Mouse (Mus musculus) ES-Bruce4 (cell line): ENCODE measurements around the gene Samd4b. TPM values are rescaled to one million over a fixed set of nuclear protein-coding genes. Genes with fewer than 3 reads are reported as not detected.

Source experiments
- H3K27ac ChIP-seq: 2 replicates; pipeline ENCODE4 v1.5.1; 2012; ENCODE audit warnings: low read length, inconsistent platforms; ENCODE audit not compliant: insufficient read depth
- H3K27me3 ChIP-seq: 2 replicates; pipeline ENCODE4 v1.6.1; 2012; ENCODE audit warnings: mild to moderate bottlenecking, low read length, inconsistent platforms; ENCODE audit not compliant: control insufficient read depth, poor library complexity, insufficient read depth, severe bottlenecking
- H3K36me3 ChIP-seq: 2 replicates; pipeline ENCODE4 v1.6.1; 2012; ENCODE audit warnings: inconsistent platforms, mild to moderate bottlenecking, low read length, moderate library complexity; ENCODE audit not compliant: control insufficient read depth, poor library complexity, insufficient read depth, severe bottlenecking
- H3K4me1 ChIP-seq: one replicate; pipeline ENCODE4 v1.8.1; 2011; ENCODE audit warnings: low read length; ENCODE audit not compliant: control insufficient read depth, insufficient read depth
- H3K4me3 ChIP-seq: 2 replicates; pipeline ENCODE4 v1.5.1; 2011; ENCODE audit warnings: low read depth, mild to moderate bottlenecking, low read length
- H3K9ac ChIP-seq: 2 replicates; pipeline ENCODE4 v1.6.1; 2012; ENCODE audit warnings: low read depth, mild to moderate bottlenecking, inconsistent platforms; ENCODE audit not compliant: poor library complexity, severe bottlenecking
- H3K9me3 ChIP-seq: replicated peaks from 2 replicates; pipeline ENCODE4 v1.6.1; 2012; ENCODE audit warnings: mild to moderate bottlenecking, low read length, inconsistent platforms; ENCODE audit not compliant: control insufficient read depth, poor library complexity, insufficient read depth, severe bottlenecking
- CTCF ChIP-seq: IDR thresholded peaks from one replicate; pipeline ENCODE4 v1.8.1; 2011; ENCODE audit warnings: low read depth, low read length
- EP300 ChIP-seq: IDR thresholded peaks from 2 replicates; pipeline ENCODE4 v1.6.1; 2011; ENCODE audit warnings: low read depth, low read length; ENCODE audit not compliant: insufficient read depth
- POLR2A ChIP-seq: IDR thresholded peaks from one replicate; pipeline ENCODE4 v1.8.1; 2011; ENCODE audit warnings: low read length; ENCODE audit not compliant: insufficient read depth
- polyA plus RNA-seq: library from polyadenylated mRNA; stranded (reverse); fragments of >200 nt; gene quantifications from 2 replicates; pipeline ENCODE4 v1.2.4, GENCODE M21; 2011; ENCODE audit warnings: low read depth; ENCODE audit not compliant: missing spikeins, insufficient read depth, insufficient read length

The Samd4b gene
- polyA plus RNA-seq, 1 experiment = 86.0 TPM

- peak overlapping the region; percentile 43 for H3K27ac ChIP-seq
- peaks cover 30% of the 10 kb centered on the region for H3K4me1 ChIP-seq
- H3K9me3 ChIP-seq = no peaks in the 10 kb centered on the region
- no peaks in the 10 kb centered on the region for H3K36me3 ChIP-seq
- peak overlapping the region; percentile 77 for H3K4me3 ChIP-seq
- H3K9ac ChIP-seq = 0 out of 2 replicates have a peak overlapping the region, but pooled peaks have one; percentile 2
- TF ChIP-seq EP300 (no peak), POLR2A (no peak), CTCF (no peak)
- no peaks in the 10 kb centered on the region for H3K27me3 ChIP-seq
Observed at GRCm38 (mm10) chr7:28595751-28596435, 2.1 kb downstream of the Samd4b start.

GRCm38 (mm10) chr7:28593206-28594111, 4.5 kb downstream of the Samd4b start:
- peaks cover 33% of the 10 kb centered on the region for H3K4me1 ChIP-seq
- no peak overlapping the region for H3K4me3 ChIP-seq
- H3K27me3 ChIP-seq = no peaks in the 10 kb centered on the region
- peak overlapping the region; percentile 26; the same call in 1 of the 2 replicates for H3K27ac ChIP-seq
- no peaks in the 10 kb centered on the region for H3K36me3 ChIP-seq
- TF ChIP-seq CTCF (no peak), EP300 (no peak), POLR2A (no peak)
- H3K9me3 ChIP-seq = no peaks in the 10 kb centered on the region
- H3K9ac ChIP-seq = no peak overlapping the region

- no peak overlapping the region for H3K9ac ChIP-seq
- H3K36me3 ChIP-seq = no peaks in the 10 kb centered on the region
- peak; percentile 65; the same call in 1 of the 2 replicates for TF ChIP-seq EP300
- TF ChIP-seq CTCF = no peak
- TF ChIP-seq POLR2A = no peak
- no peaks in the 10 kb centered on the region for H3K9me3 ChIP-seq
- H3K4me1 ChIP-seq = peaks cover 41% of the 10 kb centered on the region
- no peaks in the 10 kb centered on the region for H3K27me3 ChIP-seq
- H3K4me3 ChIP-seq = no peak overlapping the region
- peak overlapping the region; percentile 76 for H3K27ac ChIP-seq
Observed at GRCm38 (mm10) chr7:28591862-28592261, 6.1 kb downstream of the Samd4b start.

GRCm38 (mm10) chr7:28587644-28588043, 10.3 kb downstream of the Samd4b start:
- TF ChIP-seq EP300 (no peak), POLR2A (no peak), CTCF (no peak)
- H3K27ac ChIP-seq = no peak overlapping the region
- H3K9me3 ChIP-seq = no peaks in the 10 kb centered on the region
- peaks cover 29% of the 10 kb centered on the region for H3K4me1 ChIP-seq
- no peak overlapping the region for H3K9ac ChIP-seq
- no peak overlapping the region for H3K4me3 ChIP-seq
- no peaks in the 10 kb centered on the region for H3K36me3 ChIP-seq
- H3K27me3 ChIP-seq = no peaks in the 10 kb centered on the region

GRCm38 (mm10) chr7:28586663-28587411, 11.1 kb downstream of the Samd4b start:
- TF ChIP-seq POLR2A = no peak
- TF ChIP-seq EP300 = no peak
- no peak for TF ChIP-seq CTCF
- H3K9ac ChIP-seq = no peak overlapping the region
- no peak overlapping the region for H3K4me3 ChIP-seq
- H3K9me3 ChIP-seq = no peaks in the 10 kb centered on the region
- H3K4me1 ChIP-seq = peaks cover 28% of the 10 kb centered on the region
- H3K27ac ChIP-seq = no peak overlapping the region
- no peaks in the 10 kb centered on the region for H3K36me3 ChIP-seq
- no peaks in the 10 kb centered on the region for H3K27me3 ChIP-seq
